Mouse (Mus musculus) kidney, postnatal 0 days (tissue): Measurements from ENCODE around the gene Cib4. TPM values are rescaled to one million over a fixed set of nuclear protein-coding genes. Genes with fewer than 3 reads are reported as not detected.

Source experiments
- ATAC-seq: fragments of 200-750 bp; cut with Nextera tagmentation; replicated peaks from 2 replicates; pipeline ENCODE4 v1.8.0; 2017; ENCODE audit warnings: low read depth, moderate number of reproducible peaks, moderate TSS enrichment, moderate library complexity; ENCODE audit not compliant: low FRiP score
- DNase-seq: peaks from one replicate; pipeline ENCODE4 v3.0.0-alpha.2; 2016; ENCODE audit warnings: low spot score
- H3K27ac ChIP-seq: fragments of 300-500 bp; sonication (generic); 2 replicates; pipeline ENCODE4 v1.5.1; 2014; ENCODE audit warnings: mild to moderate bottlenecking
- H3K27me3 ChIP-seq: fragments of 300-500 bp; sonication (generic); 2 replicates; pipeline ENCODE4 v1.6.1; 2014; ENCODE audit warnings: low read length, mixed read lengths; ENCODE audit not compliant: insufficient read depth
- H3K36me3 ChIP-seq: fragments of 300-500 bp; sonication (generic); 2 replicates; pipeline ENCODE4 v1.6.1; 2014; ENCODE audit warnings: low read length, mixed read lengths; ENCODE audit not compliant: insufficient read depth
- H3K4me1 ChIP-seq: fragments of 300-500 bp; sonication (generic); replicated peaks from 2 replicates; pipeline ENCODE4 v1.6.1; 2014; ENCODE audit warnings: antibody characterized with exemption, low read length, mixed read lengths; ENCODE audit not compliant: insufficient read depth
- H3K4me2 ChIP-seq: fragments of 300-500 bp; sonication (generic); 2 replicates; pipeline ENCODE4 v1.6.1; 2014; ENCODE audit warnings: mild to moderate bottlenecking, low read length, moderate library complexity, mixed read lengths
- H3K4me3 ChIP-seq: fragments of 300-500 bp; sonication (generic); replicated peaks from 2 replicates; pipeline ENCODE4 v1.5.1; 2014; ENCODE audit warnings: low read depth, low read length
- H3K9ac ChIP-seq: fragments of 300-500 bp; sonication (generic); 2 replicates; pipeline ENCODE4 v1.6.1; 2014; ENCODE audit warnings: low read depth, low read length
- H3K9me3 ChIP-seq: fragments of 300-500 bp; sonication (generic); replicated peaks from 2 replicates; pipeline ENCODE4 v1.6.1; 2016; ENCODE audit warnings: low read length, inconsistent platforms, mixed read lengths
- CTCF ChIP-seq: IDR thresholded peaks from 2 replicates; pipeline ENCODE4 v1.5.1; 2016; ENCODE audit warnings: antibody characterized with exemption, low read depth, mild to moderate bottlenecking, moderate library complexity
- WGBS: fragments of 180-500 bp; shearing (Covaris S2); extraction: QIAGEN DNeasy Blood & Tissue Kit; methylation state at CpG from one replicate; pipeline ENCODE4 v1.1.7; 2014; 5-methylcytosine and 5-hydroxymethylcytosine counted together
- polyA plus RNA-seq: library from polyadenylated mRNA; unstranded; fragments of >200 nt; fragmentation: Nextera tagmentation; extraction: Ambion mirVana; gene quantifications from 2 replicates; pipeline ENCODE4 v1.2.1, GENCODE M21; 2015

Gene Cib4
- polyA plus RNA-seq, 1 experiment from 2014 or later = not detected

GRCm38 (mm10) chr5:30470454-30470853, 75.2 kb downstream of the Cib4 start:
- no peak overlapping the region for H3K4me2 ChIP-seq
- H3K27ac ChIP-seq = no peak overlapping the region
- no peak for TF ChIP-seq CTCF
- no peaks in the 10 kb centered on the region; the same call in 1 of the 2 replicates for H3K4me1 ChIP-seq
- WGBS = 54% methylated on average over 6 of the region's 6 CpGs
- ATAC-seq = no peak
- H3K36me3 ChIP-seq = no peaks in the 10 kb centered on the region
- H3K9me3 ChIP-seq = no peaks in the 10 kb centered on the region
- no peak overlapping the region for H3K4me3 ChIP-seq
- H3K9ac ChIP-seq = no peak overlapping the region
- no peak for DNase-seq
- H3K27me3 ChIP-seq = no peaks in the 10 kb centered on the region

- no peak for ATAC-seq
- 33% methylated on average over 9 of the region's 9 CpGs for WGBS
- DNase-seq = no peak
Measured at GRCm38 (mm10) chr5:30466315-30466714, 79.3 kb downstream of the Cib4 start.

GRCm38 (mm10) chr5:30465861-30466260, 79.8 kb downstream of the Cib4 start, which contains the start of gene 1700001C02Rik:
Gene 1700001C02Rik (plus strand): TSS chr5:30466047.
- TF ChIP-seq CTCF = no peak
- Histone ChIP-seq H3K4me2 (peak within 1 kb of the TSS; percentile 52), H3K9me3 (no peaks in the 10 kb centered on the region), H3K36me3 (no peaks in the 10 kb centered on the region), H3K27me3 (no peaks in the 10 kb centered on the region), H3K9ac (no peak within 1 kb of the TSS), H3K27ac (no peak within 1 kb of the TSS), H3K4me1 (no peaks in the 10 kb centered on the region; the same call in 1 of the 2 replicates), H3K4me3 (peak within 1 kb of the TSS; percentile 16; the same call in 1 of the 2 replicates)
- peak; percentile 61 for ATAC-seq
- WGBS = 11% methylated on average over 21 of the region's 21 CpGs
- peak; percentile 41 for DNase-seq

More at GRCm38 (mm10) chr5:30466315-30466714, 79.3 kb downstream of the Cib4 start:
- Histone ChIP-seq H3K4me2 (peak overlapping the region; percentile 52), H3K4me3 (peak overlapping the region; percentile 16; the same call in 1 of the 2 replicates), H3K27me3 (no peaks in the 10 kb centered on the region), H3K9me3 (no peaks in the 10 kb centered on the region), H3K9ac (no peak overlapping the region), H3K4me1 (no peaks in the 10 kb centered on the region; the same call in 1 of the 2 replicates), H3K36me3 (no peaks in the 10 kb centered on the region), H3K27ac (no peak overlapping the region)
- no peak for TF ChIP-seq CTCF

GRCm38 (mm10) chr5:30461821-30462220, 83.8 kb downstream of the Cib4 start, which contains the start of gene Otof:
Gene Otof (minus strand): TSS chr5:30461932.
- TF ChIP-seq CTCF = no peak
- Histone ChIP-seq H3K36me3 (no peaks in the 10 kb centered on the region), H3K9ac (no peak within 1 kb of the TSS), H3K4me1 (no peaks in the 10 kb centered on the region; the same call in 1 of the 2 replicates), H3K9me3 (no peaks in the 10 kb centered on the region), H3K27ac (no peak within 1 kb of the TSS), H3K4me3 (no peak within 1 kb of the TSS), H3K27me3 (no peaks in the 10 kb centered on the region), H3K4me2 (no peak within 1 kb of the TSS)
- 25% methylated on average over 10 of the region's 12 CpGs for WGBS
- DNase-seq (peak; percentile 21), ATAC-seq (no peak; the same call in 1 of the 2 replicates)

DNA sequence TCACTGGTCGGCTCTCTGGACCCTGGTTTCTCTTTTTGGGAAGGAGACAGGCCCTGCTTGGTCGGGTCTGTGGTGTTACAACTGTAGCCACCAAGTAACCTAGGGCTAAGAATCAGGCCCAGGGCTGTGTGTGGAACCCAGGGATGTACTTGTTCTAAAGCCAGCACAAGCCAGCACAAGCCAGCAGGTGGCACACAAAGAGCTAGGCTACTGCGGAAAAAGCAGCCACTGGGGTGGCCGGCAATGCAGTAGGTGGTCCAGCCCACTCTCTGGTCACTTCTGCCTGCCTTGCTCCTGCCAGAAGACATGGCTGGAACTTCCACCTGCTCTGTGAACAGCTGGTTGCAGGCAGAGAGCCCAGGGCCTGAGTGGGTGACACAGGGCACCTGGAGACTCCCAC, 85.5 kb downstream of the Cib4 start:
- Histone ChIP-seq H3K4me3 (no peak overlapping the region), H3K27me3 (no peaks in the 10 kb centered on the region), H3K36me3 (no peaks in the 10 kb centered on the region), H3K9ac (no peak overlapping the region), H3K9me3 (no peaks in the 10 kb centered on the region), H3K4me2 (no peak overlapping the region), H3K27ac (no peak overlapping the region), H3K4me1 (no peaks in the 10 kb centered on the region)
- no peak for DNase-seq
- no peak for ATAC-seq
- WGBS = 32% methylated on average over 4 of the region's 4 CpGs
- TF ChIP-seq CTCF = peak; percentile 49

DNA sequence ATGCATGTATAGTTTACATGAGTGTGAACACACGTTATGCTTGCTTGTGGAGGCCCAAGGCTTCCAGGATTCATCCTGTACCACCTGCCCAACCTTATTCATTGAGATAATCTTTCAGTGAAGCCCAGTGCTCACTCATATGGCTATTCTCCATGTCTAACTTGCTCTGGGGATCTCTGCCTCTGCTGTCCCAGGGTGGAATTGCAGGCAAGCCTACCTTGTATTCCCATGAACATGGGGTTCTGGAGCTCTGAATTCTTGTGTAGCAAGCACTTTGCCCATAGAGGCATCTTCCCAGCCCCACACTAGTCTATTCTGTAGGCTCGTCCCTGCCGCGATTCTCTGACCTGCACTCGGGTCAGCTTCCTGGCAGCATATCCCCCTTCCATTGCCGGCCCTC, 89.6 kb downstream of the Cib4 start:
- 49% methylated on average over 6 of the region's 6 CpGs for whole genome bisulfite sequencing
- no peak for ATAC-seq
- H3K27ac ChIP-seq = no peak overlapping the region
- no peaks in the 10 kb centered on the region for H3K27me3 ChIP-seq
- H3K4me1 ChIP-seq = no peaks in the 10 kb centered on the region
- H3K4me2 ChIP-seq = no peak overlapping the region
- H3K9me3 ChIP-seq = no peaks in the 10 kb centered on the region
- H3K36me3 ChIP-seq = no peaks in the 10 kb centered on the region
- no peak for DNase-seq
- H3K4me3 ChIP-seq = no peak overlapping the region
- no peak overlapping the region for H3K9ac ChIP-seq
- peak; percentile 50 for TF ChIP-seq CTCF

- ATAC-seq (no peak), DNase-seq (no peak)
- Histone ChIP-seq H3K4me3 (no peak overlapping the region), H3K27ac (no peak overlapping the region), H3K9ac (no peak overlapping the region), H3K36me3 (no peaks in the 10 kb centered on the region), H3K4me2 (no peak overlapping the region), H3K4me1 (no peaks in the 10 kb centered on the region), H3K9me3 (no peaks in the 10 kb centered on the region), H3K27me3 (no peaks in the 10 kb centered on the region)
- 76% methylated on average over 13 of the region's 13 CpGs for WGBS
- no peak for TF ChIP-seq CTCF
Measured at GRCm38 (mm10) chr5:30444327-30444895, 101.2 kb downstream of the Cib4 start.
